Mouse (Mus musculus) fibroblast of lung, adult 2 months (primary cell): Measurements from ENCODE around the gene Dnajb1.

Experiments used
- DNase-seq: peaks from one replicate; pipeline ENCODE4 v3.0.0-alpha.2; 2011; ENCODE audit warnings: low read depth

Dnajb1 gene

GRCm38 (mm10) chr8:83611921-83612320, 3.9 kb downstream of the Dnajb1 start:
- no peak for DNase-seq

- no peak for DNase-seq
Observed at GRCm38 (mm10) chr8:83613695-83614094, 5.7 kb downstream of the Dnajb1 start.

GRCm38 (mm10) chr8:83616625-83617024, 8.6 kb downstream of the Dnajb1 start:
- no peak for DNase-seq

- no peak for DNase-seq
Observed at GRCm38 (mm10) chr8:83617111-83617510, 9.1 kb downstream of the Dnajb1 start.

- DNase-seq: no peak
Observed at GRCm38 (mm10) chr8:83618566-83618965, 10.6 kb downstream of the Dnajb1 start.

GRCm38 (mm10) chr8:83619568-83620285, 11.7 kb downstream of the Dnajb1 start:
- DNase-seq: no peak

- no peak for DNase-seq
Observed at GRCm38 (mm10) chr8:83621691-83622388, 13.8 kb downstream of the Dnajb1 start.

GRCm38 (mm10) chr8:83622389-83622989, 14.5 kb downstream of the Dnajb1 start:
- peak; percentile 51 for DNase-seq

GRCm38 (mm10) chr8:83623549-83623948, 15.6 kb downstream of the Dnajb1 start:
- no peak for DNase-seq

- DNase-seq: no peak
Observed at GRCm38 (mm10) chr8:83624739-83625138, 16.7 kb downstream of the Dnajb1 start.

- DNase-seq: no peak
Observed at GRCm38 (mm10) chr8:83625676-83626299, 17.8 kb downstream of the Dnajb1 start.

- DNase-seq: no peak
Observed at GRCm38 (mm10) chr8:83632083-83632707, 24.2 kb downstream of the Dnajb1 start.

GRCm38 (mm10) chr8:83638856-83639255, 30.9 kb downstream of the Dnajb1 start:
- no peak for DNase-seq

GRCm38 (mm10) chr8:83639649-83640048, 31.7 kb downstream of the Dnajb1 start:
- no peak for DNase-seq

GRCm38 (mm10) chr8:83647511-83647910, 39.5 kb downstream of the Dnajb1 start:
- DNase-seq: no peak

GRCm38 (mm10) chr8:83648031-83648430, 40.0 kb downstream of the Dnajb1 start:
- DNase-seq: no peak

- no peak for DNase-seq
Observed at GRCm38 (mm10) chr8:83649699-83650098, 41.7 kb downstream of the Dnajb1 start.

- peak; percentile 96 for DNase-seq
Observed at GRCm38 (mm10) chr8:83652030-83652743, 44.2 kb downstream of the Dnajb1 start, which contains the start of gene Gipc1. TSS of gene Gipc1 (plus strand) at chr8:83652677.

- no peak for DNase-seq
Observed at GRCm38 (mm10) chr8:83652744-83653661, 45.0 kb downstream of the Dnajb1 start.

- DNase-seq: no peak
Observed at GRCm38 (mm10) chr8:83653662-83654017, 45.6 kb downstream of the Dnajb1 start.
